Mouse (Mus musculus) right cerebral cortex, postnatal 10 days (tissue): ENCODE data around the gene Bsn.

ENCODE experiments used
- DNase-seq, 2 experiments: peaks; one replicate each; pipeline ENCODE4 v3.0.0; 2021; ENCODE audit warnings: low spot score in 2 of 2

Bsn gene

GRCm38 (mm10) chr9:108094184-108094941 is 95.8 kb downstream of the Bsn start, which contains the start of gene Apeh:
TSS of gene Apeh (minus strand) at chr9:108094606.
- peak; percentile 93 to 94 for DNase-seq

GRCm38 (mm10) chr9:108093586-108093985 is 96.6 kb downstream of the Bsn start:
- no peak for DNase-seq

GRCm38 (mm10) chr9:108090611-108091120 is 99.5 kb downstream of the Bsn start:
- no peak for DNase-seq

GRCm38 (mm10) chr9:108085261-108085660 is 104.9 kb downstream of the Bsn start:
- DNase-seq = no peak

GRCm38 (mm10) chr9:108083561-108083960 is 106.6 kb downstream of the Bsn start:
- DNase-seq = no peak

GRCm38 (mm10) chr9:108082988-108083431 is 107.2 kb downstream of the Bsn start, which contains the start of gene Rnf123:
TSS of gene Rnf123 (minus strand) at chr9:108083346.
- no peak for DNase-seq

GRCm38 (mm10) chr9:108082549-108082948 is 107.6 kb downstream of the Bsn start:
- DNase-seq = no peak

- DNase-seq = no peak
These were observed 110.0 kb downstream of the Bsn start, which contains the start of gene Mst1 for GRCm38 (mm10) chr9:108080168-108080567. TSS of gene Mst1 (plus strand) at chr9:108080436.

GRCm38 (mm10) chr9:108073141-108073930 is 116.8 kb downstream of the Bsn start:
- no peak for DNase-seq

- no peak for DNase-seq
These were observed 117.7 kb downstream of the Bsn start for GRCm38 (mm10) chr9:108072481-108072924.

- no peak for DNase-seq
These were observed 118.4 kb downstream of the Bsn start for GRCm38 (mm10) chr9:108071801-108072200.

- no peak for DNase-seq
These were observed 120.7 kb downstream of the Bsn start for GRCm38 (mm10) chr9:108069529-108069928.

- DNase-seq = no peak
These were observed 121.2 kb downstream of the Bsn start for GRCm38 (mm10) chr9:108069007-108069406.

- peak; percentile 79 to 88 for DNase-seq
These were observed 122.3 kb downstream of the Bsn start for GRCm38 (mm10) chr9:108067900-108068299.

GRCm38 (mm10) chr9:108067199-108067598 is 123.0 kb downstream of the Bsn start:
- DNase-seq = no peak

GRCm38 (mm10) chr9:108065491-108066011 is 124.6 kb downstream of the Bsn start:
- peak; percentile 75 to 78 for DNase-seq

- DNase-seq = no peak
These were observed 126.8 kb downstream of the Bsn start for GRCm38 (mm10) chr9:108063361-108063760.

- no peak for DNase-seq
These were observed 128.0 kb downstream of the Bsn start for GRCm38 (mm10) chr9:108062142-108062541.

GRCm38 (mm10) chr9:108058291-108058690 is 131.9 kb downstream of the Bsn start:
- DNase-seq = no peak

GRCm38 (mm10) chr9:108057262-108057562 is 133.0 kb downstream of the Bsn start:
- DNase-seq = no peak

GRCm38 (mm10) chr9:108056361-108057261 is 133.6 kb downstream of the Bsn start:
- peak in 1 of 2 experiments; percentile 36 for DNase-seq
